Mouse (Mus musculus) E14TG2a.4 (cell line): ENCODE measurements around the gene Stard3nl.
"Not testable (repeated sequence)": the region's sequence is repeated elsewhere in the genome, so short reads cannot be mapped to it uniquely, and the experiment has no call there.

Experiments used
- H3K27me3 ChIP-seq: 2 replicates; pipeline ENCODE4 v1.6.1; 2014; ENCODE audit warnings: low read length, control low read depth; ENCODE audit not compliant: insufficient read depth
- H3K36me3 ChIP-seq: 2 replicates; pipeline ENCODE4 v1.6.1; 2014; ENCODE audit warnings: low read length, control low read depth; ENCODE audit not compliant: insufficient read depth
- H3K4me1 ChIP-seq: replicated peaks from 2 replicates; pipeline ENCODE4 v1.6.1; 2014; ENCODE audit warnings: low read depth, low read length, control low read depth
- H3K4me3 ChIP-seq: replicated peaks from 2 replicates; pipeline ENCODE4 v1.5.1; 2014; ENCODE audit warnings: mild to moderate bottlenecking, low read length
- H3K9me3 ChIP-seq: 2 replicates; pipeline ENCODE4 v1.6.1; 2014; ENCODE audit warnings: low read length, control low read depth
- CTCF ChIP-seq: conservative IDR thresholded peaks from 2 replicates; pipeline ENCODE4 v1.5.1; 2014; ENCODE audit warnings: low read length
- NANOG ChIP-seq: IDR thresholded peaks from 2 replicates; pipeline ENCODE4 v1.6.1; 2014; ENCODE audit warnings: borderline replicate concordance, low read length, mixed read lengths
- POU5F1 ChIP-seq: IDR thresholded peaks from 2 replicates; pipeline ENCODE4 v1.6.1; 2014; ENCODE audit warnings: low read length, borderline replicate concordance

Gene Stard3nl

DNA sequence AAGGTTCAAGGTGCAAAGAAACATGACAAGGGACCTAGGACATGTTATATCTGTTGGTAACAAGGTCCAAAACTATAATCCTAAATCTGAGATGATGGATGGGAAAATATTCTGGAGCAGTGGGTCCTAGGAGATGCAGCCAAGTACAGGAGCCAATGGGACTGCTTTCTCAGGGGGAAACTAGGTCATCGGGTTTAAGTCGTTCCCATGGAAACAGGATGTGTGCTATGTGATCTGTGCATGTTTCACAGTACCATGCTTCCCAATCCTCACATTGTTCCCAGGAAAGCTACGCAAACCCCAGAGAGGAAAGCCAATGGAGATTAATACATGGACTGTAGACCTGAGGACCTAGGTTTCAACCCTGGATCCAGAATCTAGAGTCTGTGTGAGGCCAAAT lies 42.8 kb downstream of the Stard3nl start:
- TF ChIP-seq CTCF (no peak), POU5F1 (no peak), NANOG (no peak)
- Histone ChIP-seq H3K9me3 (no peaks in the 10 kb centered on the region), H3K27me3 (no peaks in the 10 kb centered on the region), H3K36me3 (peaks cover 22% of the 10 kb centered on the region), H3K4me1 (no peaks in the 10 kb centered on the region), H3K4me3 (no peak overlapping the region)

DNA sequence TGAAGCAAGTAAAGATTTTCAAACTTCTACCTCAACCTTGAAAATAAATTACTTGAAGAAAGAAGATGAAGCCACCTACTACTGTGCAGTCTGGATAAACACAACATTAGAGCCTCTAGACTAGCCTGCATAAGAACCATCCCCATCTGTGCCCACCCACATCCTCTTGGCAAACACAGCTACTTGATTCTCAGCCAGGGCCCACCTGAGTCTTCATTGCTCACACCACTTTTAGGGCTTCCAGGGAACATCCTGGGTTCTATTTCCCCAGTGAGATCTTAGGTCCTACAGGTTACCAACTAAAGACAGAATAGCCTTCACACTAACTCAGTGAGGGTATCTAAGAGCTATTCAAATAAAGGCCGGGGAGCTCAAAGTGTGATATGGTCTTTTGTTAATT lies 55.2 kb downstream of the Stard3nl start:
- H3K27me3 ChIP-seq, H3K36me3 ChIP-seq, H3K4me3 ChIP-seq, H3K9me3 ChIP-seq, H3K4me1 ChIP-seq: not testable (repeated sequence)

DNA sequence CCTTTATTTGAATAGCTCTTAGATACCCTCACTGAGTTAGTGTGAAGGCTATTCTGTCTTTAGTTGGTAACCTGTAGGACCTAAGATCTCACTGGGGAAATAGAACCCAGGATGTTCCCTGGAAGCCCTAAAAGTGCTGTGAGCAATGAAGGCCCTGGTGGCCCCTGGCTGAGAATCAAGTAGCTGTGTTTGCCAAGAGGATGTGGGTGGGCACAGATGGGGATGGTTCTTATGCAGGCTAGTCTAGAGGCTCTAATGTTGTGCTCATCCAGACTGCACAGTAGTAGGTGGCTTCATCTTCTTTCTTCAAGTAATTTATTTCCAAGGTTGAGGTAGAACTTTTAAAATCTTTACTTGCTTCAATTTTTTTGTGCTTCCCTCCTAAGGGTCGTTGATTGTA lies 59.3 kb downstream of the Stard3nl start:
- H3K9me3 ChIP-seq, H3K36me3 ChIP-seq, H3K4me3 ChIP-seq, H3K4me1 ChIP-seq, H3K27me3 ChIP-seq: not testable (repeated sequence)
